Mouse (Mus musculus) cerebellum, adult 2 months (tissue): ENCODE data around the gene Tbc1d12.

Experiments used
- CTCF ChIP-seq: fragments of 200-500 bp; IDR thresholded peaks from 2 replicates; pipeline ENCODE4 v1.5.1; 2011; ENCODE audit warnings: low read depth, mild to moderate bottlenecking, control low read depth, low read length, moderate library complexity, borderline replicate concordance; ENCODE audit not compliant: insufficient read depth
- POLR2A ChIP-seq: fragments of 200-500 bp; IDR thresholded peaks from 2 replicates; pipeline ENCODE4 v1.6.1; 2011; ENCODE audit warnings: low read length, control low read depth, borderline replicate concordance; ENCODE audit not compliant: insufficient read depth

DNA sequence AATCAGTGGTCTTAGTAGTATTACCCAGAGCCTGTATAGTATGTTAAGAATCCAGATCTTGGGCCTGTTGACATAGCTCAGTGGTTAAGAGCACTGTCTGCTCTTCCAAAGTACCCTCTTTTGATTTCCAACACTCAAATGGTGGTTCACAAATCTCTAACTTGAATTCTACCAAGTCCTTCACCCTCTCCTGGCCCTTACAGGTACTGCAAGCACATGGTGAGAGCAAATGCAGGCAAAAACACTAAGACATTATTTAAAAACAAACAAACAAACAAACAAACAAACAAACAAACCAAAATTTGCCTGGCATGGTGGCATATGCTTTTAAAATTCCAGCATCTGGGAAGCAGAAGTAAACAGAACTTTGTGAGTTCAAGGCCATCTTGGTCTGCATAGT lies 43.9 kb downstream of the Tbc1d12 start:
- no peak for TF ChIP-seq CTCF
- TF ChIP-seq POLR2A: no peak
